Mouse (Mus musculus) heart, adult 2 months (tissue): ENCODE measurements around the gene Fgf14. TPM values are rescaled to one million over a fixed set of nuclear protein-coding genes. Genes with fewer than 3 reads are reported as not detected.

Experiments
- DNase-seq, 2 experiments: peaks; one replicate each; pipeline ENCODE4 v3.0.0; 2021
- H3K27ac ChIP-seq: fragments of 200-600 bp; 2 replicates; pipeline ENCODE4 v1.8.1; 2022
- H3K27me3 ChIP-seq: fragments of 200-500 bp; 2 replicates; pipeline ENCODE4 v1.6.1; 2012; ENCODE audit warnings: mild to moderate bottlenecking, low read length, inconsistent platforms, mixed read lengths; ENCODE audit not compliant: control insufficient read depth, insufficient read depth
- H3K36me3 ChIP-seq: fragments of 200-500 bp; 2 replicates; pipeline ENCODE4 v1.6.1; 2012; ENCODE audit warnings: low read length, inconsistent platforms; ENCODE audit not compliant: control insufficient read depth, insufficient read depth
- H3K4me1 ChIP-seq: fragments of 200-500 bp; 2 replicates; pipeline ENCODE4 v1.6.1; 2011; ENCODE audit warnings: low read length; ENCODE audit not compliant: control insufficient read depth, insufficient read depth
- H3K4me3 ChIP-seq: fragments of 200-600 bp; 2 replicates; pipeline ENCODE4 v1.8.1; 2022
- H3K79me2 ChIP-seq: fragments of 200-500 bp; replicated peaks from 2 replicates; pipeline ENCODE4 v1.6.1; 2012; ENCODE audit warnings: mild to moderate bottlenecking, inconsistent platforms, low read length, moderate library complexity, mixed read lengths; ENCODE audit not compliant: control insufficient read depth, insufficient read depth
- H3K9ac ChIP-seq: fragments of 200-500 bp; 2 replicates; pipeline ENCODE4 v1.6.1; 2012; ENCODE audit warnings: low read depth, mild to moderate bottlenecking, control low read depth, inconsistent platforms, low read length, mixed read lengths
- CTCF ChIP-seq: fragments of 200-600 bp; IDR thresholded peaks from 2 replicates; pipeline ENCODE4 v1.8.1; 2022; ENCODE audit warnings: antibody characterized with exemption, mild to moderate bottlenecking, moderate library complexity
- EP300 ChIP-seq: fragments of 200-500 bp; IDR thresholded peaks from 2 replicates; pipeline ENCODE4 v1.6.1; 2011; ENCODE audit warnings: low read depth, low read length, control low read depth; ENCODE audit not compliant: insufficient read depth
- POLR2A ChIP-seq: fragments of 200-500 bp; IDR thresholded peaks from 2 replicates; pipeline ENCODE4 v1.6.1; 2011; ENCODE audit warnings: mild to moderate bottlenecking, low read depth, low read length, control low read depth; ENCODE audit not compliant: insufficient read depth
- WGBS: fragments of 180-500 bp; shearing (Covaris S2); methylation state at CpG from one replicate; pipeline ENCODE4 v1.1.7; 2018; 5-methylcytosine and 5-hydroxymethylcytosine counted together
- intact Hi-C: fragments of 180-260 bp; cut with DNase I; formaldehyde crosslinking; loops from one replicate; pipeline ENCODE4 v1.15.1; 2025
- polyA plus RNA-seq: library from polyadenylated mRNA; depleted of rRNA; stranded (reverse); fragments of >200 nt; gene quantifications from 2 replicates; pipeline ENCODE4 v1.2.3, GENCODE M21; 2012
- total RNA-seq, 2 experiments: library from RNA; stranded (reverse); gene quantifications; 2 replicates each; pipeline ENCODE4 v1.2.3; 2021

Gene Fgf14
- total and polyA plus RNA-seq, 3 experiments = 0.45 to 2.3 (median 1.5) TPM

- 49% methylated on average over 7 of the region's 7 CpGs for WGBS
- DNase-seq = no peak
- Histone ChIP-seq H3K36me3 (no peaks in the 10 kb centered on the region), H3K79me2 (no peaks in the 10 kb centered on the region), H3K9ac (no peak overlapping the region), H3K27me3 (no peaks in the 10 kb centered on the region), H3K4me3 (no peak overlapping the region), H3K27ac (no peak overlapping the region), H3K4me1 (no peaks in the 10 kb centered on the region)
- intact Hi-C loops = loop anchor here (10.0 kb wide), 1 partner anchor 255 kb away; no protein-coding TSS in a partner anchor
- TF ChIP-seq POLR2A = no peak
- no peak for TF ChIP-seq CTCF
- no peak for TF ChIP-seq EP300
These were observed 7.2 kb downstream of the Fgf14 start for GRCm38 (mm10) chr14:124669739-124670138.

GRCm38 (mm10) chr14:124642822-124643221 lies 34.1 kb downstream of the Fgf14 start:
- WGBS = 52% methylated on average over 3 of the region's 3 CpGs
- intact Hi-C loops = no loop called here
- H3K27ac ChIP-seq = no peak overlapping the region
- H3K4me1 ChIP-seq = no peaks in the 10 kb centered on the region
- H3K36me3 ChIP-seq = no peaks in the 10 kb centered on the region
- H3K4me3 ChIP-seq = no peak overlapping the region
- no peak overlapping the region for H3K9ac ChIP-seq
- TF ChIP-seq CTCF = no peak
- no peak for TF ChIP-seq EP300
- no peaks in the 10 kb centered on the region for H3K27me3 ChIP-seq
- no peak for DNase-seq
- H3K79me2 ChIP-seq = no peaks in the 10 kb centered on the region

GRCm38 (mm10) chr14:124634881-124635280 lies 42.0 kb downstream of the Fgf14 start:
- TF ChIP-seq POLR2A (no peak), EP300 (no peak), CTCF (no peak)
- H3K27ac ChIP-seq = no peak overlapping the region
- H3K27me3 ChIP-seq = no peaks in the 10 kb centered on the region
- WGBS = 58% methylated on average over 2 of the region's 2 CpGs
- H3K4me1 ChIP-seq = no peaks in the 10 kb centered on the region
- no peak overlapping the region for H3K9ac ChIP-seq
- intact Hi-C loops = no loop called here
- DNase-seq = no peak
- no peaks in the 10 kb centered on the region for H3K79me2 ChIP-seq
- H3K4me3 ChIP-seq = no peak overlapping the region
- no peaks in the 10 kb centered on the region for H3K36me3 ChIP-seq

GRCm38 (mm10) chr14:124613473-124613872 lies 63.5 kb downstream of the Fgf14 start:
- no peak for TF ChIP-seq POLR2A
- TF ChIP-seq CTCF = no peak
- no peak for TF ChIP-seq EP300
- no peak overlapping the region for H3K9ac ChIP-seq
- DNase-seq = no peak
- no peaks in the 10 kb centered on the region for H3K27me3 ChIP-seq
- H3K79me2 ChIP-seq = no peaks in the 10 kb centered on the region
- H3K27ac ChIP-seq = no peak overlapping the region
- no peaks in the 10 kb centered on the region for H3K4me1 ChIP-seq
- intact Hi-C loops = no loop called here
- no peak overlapping the region for H3K4me3 ChIP-seq
- 41% methylated on average over 2 of the region's 2 CpGs for WGBS
- H3K36me3 ChIP-seq = no peaks in the 10 kb centered on the region

GRCm38 (mm10) chr14:124606036-124606711 lies 70.8 kb downstream of the Fgf14 start:
- TF ChIP-seq EP300 (no peak), CTCF (no peak), POLR2A (no peak)
- 85% methylated on average over 2 of the region's 2 CpGs for WGBS
- no peak overlapping the region for H3K4me3 ChIP-seq
- intact Hi-C loops = no loop called here
- no peaks in the 10 kb centered on the region for H3K27me3 ChIP-seq
- no peak overlapping the region for H3K9ac ChIP-seq
- no peak overlapping the region for H3K27ac ChIP-seq
- H3K79me2 ChIP-seq = no peaks in the 10 kb centered on the region
- H3K36me3 ChIP-seq = no peaks in the 10 kb centered on the region
- no peaks in the 10 kb centered on the region for H3K4me1 ChIP-seq
- DNase-seq = no peak

GRCm38 (mm10) chr14:124605031-124605743 lies 71.7 kb downstream of the Fgf14 start:
- Histone ChIP-seq H3K9ac (no peak overlapping the region), H3K36me3 (no peaks in the 10 kb centered on the region), H3K27ac (no peak overlapping the region), H3K79me2 (no peaks in the 10 kb centered on the region), H3K4me1 (no peaks in the 10 kb centered on the region), H3K27me3 (no peaks in the 10 kb centered on the region), H3K4me3 (no peak overlapping the region)
- no peak for DNase-seq
- TF ChIP-seq CTCF = no peak
- no peak for TF ChIP-seq POLR2A
- TF ChIP-seq EP300 = no peak
- 69% methylated on average over 1 of the region's 1 CpGs for WGBS
- intact Hi-C loops = no loop called here
